Mouse (Mus musculus): Measurements from ENCODE around the gene Ccdc103.

- TF ChIP-seq CTCF (IDR thresholded peaks at IDR 0.05; ENCODE audit: control insufficient read depth, insufficient read depth, low read length) (no peak), POLR2A (IDR thresholded peaks at IDR 0.05; ENCODE audit: borderline replicate concordance, control insufficient read depth, low read depth, low read length) (no peak)
Measured at GRCm38 (mm10) chr11:102901199-102901598, 20.2 kb downstream of the Ccdc103 start.

Measured in bone marrow, adult 2 months (tissue).